ENCODE assay signal across 10 mouse cellular contexts in genomic region chr7:112128810-112129209, GRCm38 (mm10). TPM values are rescaled to one million over a fixed set of nuclear protein-coding genes. Genes with fewer than 3 reads are reported as not detected.
DNase-seq lines count a peak whose midpoint lies in the region; ATAC-seq and TF ChIP-seq lines count a peak whose summit lies in the region.
"Had no signal": no experiment of that assay in that cellular context is flagged by ENCODE, and none has a peak within 500 bp of the region (broad histone marks: within the 10 kb centered on the region; RNA-seq: fewer than 3 reads in every experiment).

No protein-coding gene starts in this region.

- H3K27me3 ChIP-seq in embryonic facial prominence, embryonic 10.5 days (replicated peaks; ENCODE audit: low read depth, poor library complexity, severe bottlenecking): no peaks in the 10 kb centered on the region
- no peaks in the 10 kb centered on the region for H3K27me3 ChIP-seq in liver, embryonic 16.5 days (ENCODE audit: control insufficient read depth, insufficient read depth, low read depth, low read length)
- no peaks in the 10 kb centered on the region for H3K27me3 ChIP-seq in forebrain, postnatal 0 days (ENCODE audit: insufficient read depth, low read length)
- H3K27me3 ChIP-seq: Patski had no signal

- no peak overlapping the region for H3K4me3 ChIP-seq in layer of hippocampus, adult 2 months
- H3K4me3 ChIP-seq in embryonic facial prominence, embryonic 10.5 days: no peak overlapping the region
- H3K4me3 ChIP-seq in liver, embryonic 16.5 days (ENCODE audit: low read depth, low read length): no peak overlapping the region
- H3K4me3 ChIP-seq in forebrain, postnatal 0 days (ENCODE audit: low read depth, low read length): no peak overlapping the region

- H3K4me2 ChIP-seq in liver, embryonic 16.5 days (ENCODE audit: low read depth, low read length): no peak overlapping the region
- H3K4me2 ChIP-seq in forebrain, postnatal 0 days (ENCODE audit: low read depth): no peak overlapping the region

- TF ChIP-seq CTCF in layer of hippocampus, adult 2 months (conservative IDR thresholded peaks at IDR 0.05): no peak
- no peak for TF ChIP-seq CTCF in forebrain, postnatal 0 days (IDR thresholded peaks at IDR 0.05; ENCODE audit: low read depth)

- DNase-seq in layer of hippocampus, adult 2 months (ENCODE audit: low spot score in 2 of 2): no peak
- no peak for DNase-seq in layer of hippocampus, adult 9-11 months
- no peak for DNase-seq in embryonic facial prominence, embryonic 10.5 days (ENCODE audit: low spot score)
- DNase-seq in kidney, adult 8-10 months: peak; percentile 50 to 56
- no peak for DNase-seq in forebrain, postnatal 0 days
- DNase-seq: lung, adult 2 months had no signal

- H3K36me3 ChIP-seq in embryonic facial prominence, embryonic 10.5 days (replicated peaks): no peaks in the 10 kb centered on the region
- no peaks in the 10 kb centered on the region for H3K36me3 ChIP-seq in liver, embryonic 16.5 days (ENCODE audit: control insufficient read depth, insufficient read depth)
- H3K36me3 ChIP-seq in forebrain, postnatal 0 days (ENCODE audit: insufficient read depth): no peaks in the 10 kb centered on the region

- 60% methylated on average over 4 of the region's 4 CpGs for WGBS in embryonic facial prominence, embryonic 10.5 days
- 49% methylated on average over 4 of the region's 4 CpGs for WGBS in liver, embryonic 16.5 days (ENCODE audit: insufficient replicate concordance)
- WGBS in forebrain, postnatal 0 days: 75% methylated on average over 4 of the region's 4 CpGs

- no peaks in the 10 kb centered on the region for H3K9me3 ChIP-seq in embryonic facial prominence, embryonic 10.5 days
- no peaks in the 10 kb centered on the region for H3K9me3 ChIP-seq in liver, embryonic 16.5 days (replicated peaks; ENCODE audit: control insufficient read depth, low read length)
- no peaks in the 10 kb centered on the region for H3K9me3 ChIP-seq in forebrain, postnatal 0 days (ENCODE audit: low read length)

- H3K9ac ChIP-seq in liver, embryonic 16.5 days (ENCODE audit: low read depth, low read length): no peak overlapping the region
- H3K9ac ChIP-seq in forebrain, postnatal 0 days: no peak overlapping the region

- H3K4me1 ChIP-seq in embryonic facial prominence, embryonic 10.5 days: peaks cover 25% of the 10 kb centered on the region
- H3K4me1 ChIP-seq in liver, embryonic 16.5 days (ENCODE audit: control insufficient read depth, low read depth, low read length): no peaks in the 10 kb centered on the region; the same call in 1 of the 2 replicates
- H3K4me1 ChIP-seq in forebrain, postnatal 0 days (ENCODE audit: insufficient read depth): no peaks in the 10 kb centered on the region

- H3K27ac ChIP-seq in layer of hippocampus, adult 2 months: peak overlapping the region; percentile 48; the same call in 1 of the 2 replicates
- peak overlapping the region; percentile 26 for H3K27ac ChIP-seq in embryonic facial prominence, embryonic 10.5 days (replicated peaks)
- H3K27ac ChIP-seq in liver, embryonic 16.5 days (ENCODE audit: low read length): no peak overlapping the region
- H3K27ac ChIP-seq in forebrain, postnatal 0 days (ENCODE audit: low read depth, low read length): no peak overlapping the region

- ATAC-seq in liver, embryonic 16.5 days (ENCODE audit: low read depth): 0 out of 2 replicates have a peak, but pooled peaks have one; percentile 30
- no peak for ATAC-seq in frontal cortex, adult (ENCODE audit: low TSS enrichment)
- no peak for ATAC-seq in forebrain, postnatal 0 days
- no peak for ATAC-seq in activated CD4-positive, CD25-positive, alpha-beta regulatory T cell, adult 4 months
- ATAC-seq: Patski had no signal

RNA-seq across cellular contexts. Expression of gene Dkk3, which starts 30.0 kb away (rescaled TPM):
- total RNA-seq in layer of hippocampus, adult 2 months (2021): 100 to 1,000 TPM; 253 to 270 TPM
- polyA plus RNA-seq in embryonic facial prominence, embryonic 10.5 days (2016; fragmentation: Nextera tagmentation; extraction: Ambion mirVana): 10.8 and 15.2 TPM in 2 replicates
- polyA plus RNA-seq in liver, embryonic 16.5 days (2015; fragmentation: Nextera tagmentation; extraction: Ambion mirVana): 1.9 TPM in 2 replicates
- 50.8 and 53.8 TPM in 2 replicates for total RNA-seq in forebrain, postnatal 0 days (2014; rRNA removed)
- 48.1 and 49.9 TPM in 2 replicates for polyA plus RNA-seq in forebrain, postnatal 0 days (2015; fragmentation: Nextera tagmentation; extraction: Ambion mirVana)
- under 1 TPM; 0.42 to 0.54 TPM for polyA plus RNA-seq in activated CD4-positive, CD25-positive, alpha-beta regulatory T cell, adult 4 months (2017; shearing (Covaris generic))

Comparison
In these comparisons a context has a peak if more than half of its experiments do, and no peak if none do; other contexts are left out.
1. DNase-seq: peak in kidney, adult 8-10 months (2 of 2); none in layer of hippocampus, adult 2 months (0 of 2), layer of hippocampus, adult 9-11 months (single experiment), embryonic facial prominence, embryonic 10.5 days (single experiment) and forebrain, postnatal 0 days (single experiment).
2. H3K27ac ChIP-seq: peak in layer of hippocampus, adult 2 months (single experiment) and embryonic facial prominence, embryonic 10.5 days (single experiment); none in liver, embryonic 16.5 days (single experiment) and forebrain, postnatal 0 days (single experiment).